Mouse (Mus musculus): ENCODE data around the gene Uts2r.

- TF ChIP-seq GATA1 (IDR thresholded peaks at IDR 0.05; ENCODE audit: low read length) (no peak), TAL1 (IDR thresholded peaks at IDR 0.05; ENCODE audit: low read length) (no peak)
These were observed 11.9 kb upstream of the Uts2r start for GRCm38 (mm10) chr11:121148193-121148592.

All from erythroblast, embryonic 14.5 days (primary cell).